ENCODE assay signal across 17 mouse cellular contexts in genomic region chr5:37835590-37836266, GRCm38 (mm10). TPM values are rescaled to one million over a fixed set of nuclear protein-coding genes. Genes with fewer than 3 reads are reported as not detected.
DNase-seq lines count a peak whose midpoint lies in the region; ATAC-seq lines count a peak whose summit lies in the region.
"Had no signal": no experiment of that assay in that cellular context is flagged by ENCODE, and none has a peak within 500 bp of the region (broad histone marks: within the 10 kb centered on the region; RNA-seq: fewer than 3 reads in every experiment).

No protein-coding gene starts in this region.

- no peak overlapping the region for H3K27ac ChIP-seq in forebrain, embryonic 10.5 days
- no peak overlapping the region for H3K27ac ChIP-seq in forebrain, embryonic 12.5 days
- H3K27ac ChIP-seq in hindbrain, embryonic 10.5 days, result 0 out of 2 replicates have a peak overlapping the region, but pooled peaks have one; percentile 16
- no peak overlapping the region for H3K27ac ChIP-seq in midbrain, embryonic 10.5 days (replicated peaks)
- no peak overlapping the region for H3K27ac ChIP-seq in neural tube, embryonic 14.5 days (ENCODE audit: low read depth, low read length)
- H3K27ac ChIP-seq: embryonic facial prominence, embryonic 15.5 days had no signal

- no peak overlapping the region for H3K4me2 ChIP-seq in forebrain, embryonic 12.5 days
- H3K4me2 ChIP-seq in neural tube, embryonic 14.5 days (ENCODE audit: low read depth, low read length), result no peak overlapping the region
- H3K4me2 ChIP-seq: embryonic facial prominence, embryonic 15.5 days; liver, embryonic 11.5 days had no signal

- no peaks in the 10 kb centered on the region for H3K36me3 ChIP-seq in forebrain, embryonic 10.5 days (replicated peaks)
- no peaks in the 10 kb centered on the region for H3K36me3 ChIP-seq in forebrain, embryonic 12.5 days (replicated peaks)
- no peaks in the 10 kb centered on the region for H3K36me3 ChIP-seq in hindbrain, embryonic 10.5 days
- H3K36me3 ChIP-seq in midbrain, embryonic 10.5 days, result no peaks in the 10 kb centered on the region
- no peaks in the 10 kb centered on the region for H3K36me3 ChIP-seq in neural tube, embryonic 14.5 days (ENCODE audit: control insufficient read depth, insufficient read depth, low read length)
- H3K36me3 ChIP-seq: embryonic facial prominence, embryonic 15.5 days had no signal

- no peak for ATAC-seq in forebrain, embryonic 12.5 days (ENCODE audit: low FRiP score)
- ATAC-seq in neural tube, embryonic 14.5 days (ENCODE audit: low read depth), result peak; percentile 78; the same call in 1 of the 2 replicates
- ATAC-seq in monocyte, adult 5-6 weeks (replicated peaks; ENCODE audit: insufficient number of reproducible peaks, low FRiP score, low TSS enrichment, poor library complexity, severe bottlenecking), result no peak
- ATAC-seq: activated CD4-positive, CD25-positive, alpha-beta regulatory T cell, adult 4 months; lung, postnatal 0 days had no signal

- H3K9me3 ChIP-seq in forebrain, embryonic 10.5 days, result no peaks in the 10 kb centered on the region
- H3K9me3 ChIP-seq in forebrain, embryonic 12.5 days, result no peaks in the 10 kb centered on the region
- no peaks in the 10 kb centered on the region for H3K9me3 ChIP-seq in hindbrain, embryonic 10.5 days
- H3K9me3 ChIP-seq in midbrain, embryonic 10.5 days (replicated peaks), result no peaks in the 10 kb centered on the region
- no peaks in the 10 kb centered on the region for H3K9me3 ChIP-seq in neural tube, embryonic 14.5 days (ENCODE audit: control insufficient read depth, low read length)
- H3K9me3 ChIP-seq: embryonic facial prominence, embryonic 15.5 days had no signal

- DNase-seq in forebrain, embryonic 10.5 days (ENCODE audit: extremely low spot score, low spot score), result peak; percentile 39
- peak; percentile 84 for DNase-seq in hindbrain, embryonic 10.5 days (ENCODE audit: low spot score)
- DNase-seq in midbrain, embryonic 10.5 days (ENCODE audit: low spot score), result peak; percentile 89
- no peak for DNase-seq in cerebellum, adult 18-20 months
- no peak for DNase-seq in spleen, postnatal 4 days (ENCODE audit: low spot score in 2 of 2)
- DNase-seq: cerebellum, adult 9-10 months; heart, adult 11 months; kidney, postnatal 14 days; layer of hippocampus, postnatal 36 days; spleen, adult 18-20 months had no signal

- peaks cover 45% of the 10 kb centered on the region for H3K4me1 ChIP-seq in forebrain, embryonic 10.5 days
- peaks cover 14% of the 10 kb centered on the region for H3K4me1 ChIP-seq in forebrain, embryonic 12.5 days
- H3K4me1 ChIP-seq in hindbrain, embryonic 10.5 days (replicated peaks), result peaks cover 57% of the 10 kb centered on the region
- peaks cover 42% of the 10 kb centered on the region for H3K4me1 ChIP-seq in midbrain, embryonic 10.5 days
- 0 out of 2 replicates have a peak, but pooled peaks cover 2% of the 10 kb centered on the region for H3K4me1 ChIP-seq in neural tube, embryonic 14.5 days (ENCODE audit: control insufficient read depth, insufficient read depth, low read length)

- H3K4me3 ChIP-seq in forebrain, embryonic 10.5 days, result no peak overlapping the region
- H3K4me3 ChIP-seq in forebrain, embryonic 12.5 days (replicated peaks), result no peak overlapping the region
- H3K4me3 ChIP-seq in hindbrain, embryonic 10.5 days, result no peak overlapping the region
- no peak overlapping the region for H3K4me3 ChIP-seq in midbrain, embryonic 10.5 days
- H3K4me3 ChIP-seq in neural tube, embryonic 14.5 days (ENCODE audit: low read depth, low read length), result no peak overlapping the region
- H3K4me3 ChIP-seq: embryonic facial prominence, embryonic 15.5 days had no signal

- 2% methylated on average over 6 of the region's 6 CpGs for WGBS in forebrain, embryonic 10.5 days
- WGBS in forebrain, embryonic 12.5 days, result 3% methylated on average over 6 of the region's 6 CpGs
- under 1% methylated on average over 6 of the region's 6 CpGs for WGBS in hindbrain, embryonic 10.5 days
- under 1% methylated on average over 6 of the region's 6 CpGs for WGBS in midbrain, embryonic 10.5 days
- WGBS in neural tube, embryonic 14.5 days, result under 1% methylated on average over 6 of the region's 6 CpGs

- peaks cover 100% of the 10 kb centered on the region for H3K27me3 ChIP-seq in forebrain, embryonic 10.5 days (ENCODE audit: poor library complexity, severe bottlenecking)
- H3K27me3 ChIP-seq in forebrain, embryonic 12.5 days, result peaks cover 91% of the 10 kb centered on the region
- H3K27me3 ChIP-seq in hindbrain, embryonic 10.5 days (ENCODE audit: insufficient read depth, poor library complexity, severe bottlenecking), result peaks cover 100% of the 10 kb centered on the region
- H3K27me3 ChIP-seq in midbrain, embryonic 10.5 days (ENCODE audit: low read depth, poor library complexity, severe bottlenecking), result peaks cover 100% of the 10 kb centered on the region
- peaks cover 42% of the 10 kb centered on the region for H3K27me3 ChIP-seq in neural tube, embryonic 14.5 days (ENCODE audit: control insufficient read depth, insufficient read depth, low read length)

- H3K9ac ChIP-seq in forebrain, embryonic 12.5 days, result no peak overlapping the region
- H3K9ac ChIP-seq in neural tube, embryonic 14.5 days (replicated peaks; ENCODE audit: low read depth, low read length), result no peak overlapping the region
- H3K9ac ChIP-seq: embryonic facial prominence, embryonic 15.5 days had no signal

RNA-seq across cellular contexts. Expression of gene Msx1, which starts 11.3 kb away (rescaled TPM):
- polyA plus RNA-seq in forebrain, embryonic 10.5 days (2016; fragmentation: Nextera tagmentation; extraction: Ambion mirVana), result 176 and 192 TPM in 2 replicates
- polyA plus RNA-seq in forebrain, embryonic 12.5 days (2016; fragmentation: Nextera tagmentation; extraction: Ambion mirVana), result 40.3 and 67.9 TPM in 2 replicates
- polyA plus RNA-seq in hindbrain, embryonic 10.5 days (2016; fragmentation: Nextera tagmentation; extraction: Ambion mirVana), result 188 and 212 TPM in 2 replicates
- polyA plus RNA-seq in midbrain, embryonic 10.5 days (2016; fragmentation: Nextera tagmentation; extraction: Ambion mirVana), result 150 and 155 TPM in 2 replicates
- 11.8 and 12.5 TPM in 2 replicates for polyA plus RNA-seq in neural tube, embryonic 14.5 days (2014; fragmentation: Nextera tagmentation; extraction: Ambion mirVana)
- not detected in 3 replicates for total RNA-seq in monocyte, adult 5-6 weeks (2017)

Comparison
In these comparisons a context has a peak if more than half of its experiments do, and no peak if none do; other contexts are left out.
1. DNase-seq: peak in forebrain, embryonic 10.5 days (single experiment), hindbrain, embryonic 10.5 days (single experiment) and midbrain, embryonic 10.5 days (single experiment); none in cerebellum, adult 18-20 months (0 of 2) and spleen, postnatal 4 days (0 of 2).